Mouse (Mus musculus) cerebellum, adult 2 months (tissue): Measurements from ENCODE around the gene Trim2.

Experiments
- CTCF ChIP-seq: fragments of 200-500 bp; IDR thresholded peaks from 2 replicates; pipeline ENCODE4 v1.5.1; 2011; ENCODE audit warnings: low read depth, mild to moderate bottlenecking, control low read depth, low read length, moderate library complexity, borderline replicate concordance; ENCODE audit not compliant: insufficient read depth
- POLR2A ChIP-seq: fragments of 200-500 bp; IDR thresholded peaks from 2 replicates; pipeline ENCODE4 v1.6.1; 2011; ENCODE audit warnings: low read length, control low read depth, borderline replicate concordance; ENCODE audit not compliant: insufficient read depth

DNA sequence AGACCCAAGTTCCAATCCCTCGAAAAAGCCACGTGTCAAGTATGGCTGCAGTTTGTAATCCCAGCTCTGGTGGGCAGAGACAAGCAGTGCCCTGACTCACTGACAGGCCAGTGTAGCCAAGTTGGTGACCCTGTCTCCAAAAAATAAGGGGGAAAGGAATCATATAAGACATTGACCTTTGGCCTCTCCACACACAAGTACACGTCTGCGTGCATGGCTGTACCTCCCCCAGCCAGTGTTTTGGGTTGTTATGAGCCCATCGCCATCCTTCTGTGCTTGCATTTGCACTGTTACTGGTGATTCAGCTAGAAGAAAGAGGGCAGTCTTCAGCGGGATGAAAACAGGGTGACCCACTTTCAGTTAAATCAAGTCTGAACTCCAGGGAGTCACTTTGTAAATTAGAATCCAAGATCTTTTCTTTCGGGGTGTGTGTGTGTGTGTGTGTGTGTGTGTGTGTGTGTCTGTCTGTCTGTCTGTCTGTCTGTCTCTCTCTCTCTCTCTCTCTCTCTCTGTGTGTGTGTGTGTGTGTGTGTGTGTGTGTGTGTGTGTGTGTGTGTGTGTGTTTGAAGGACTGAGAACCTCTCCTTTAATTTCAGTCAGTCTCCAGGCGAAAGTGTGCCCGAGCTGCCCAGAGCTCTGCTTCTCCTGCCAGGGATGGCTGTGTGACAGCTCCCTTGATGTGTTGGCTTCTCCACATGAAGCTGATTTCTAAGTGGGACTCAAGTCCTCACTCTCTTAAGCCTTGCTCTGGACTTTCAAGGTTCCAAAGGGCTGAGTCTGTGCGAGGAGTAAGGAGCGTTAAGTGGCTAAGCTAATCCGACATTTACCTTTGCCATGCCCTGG is 89.3 kb downstream of the Trim2 start:
- TF ChIP-seq POLR2A (no peak), CTCF (no peak)
